Mouse (Mus musculus) heart, postnatal 0 days (tissue): ENCODE measurements around the gene Elavl2. TPM values are rescaled to one million over a fixed set of nuclear protein-coding genes. Genes with fewer than 3 reads are reported as not detected.

ENCODE experiments used
- ATAC-seq: fragments of 200-750 bp; cut with Nextera tagmentation; 2 replicates; pipeline ENCODE4 v1.8.0; 2017; ENCODE audit warnings: low read depth, moderate number of reproducible peaks, moderate library complexity; ENCODE audit not compliant: insufficient read depth
- DNase-seq: peaks from one replicate; pipeline ENCODE4 v3.0.0-alpha.2; 2016; ENCODE audit warnings: low spot score
- H3K27ac ChIP-seq: fragments of 300-500 bp; sonication (generic); 2 replicates; pipeline ENCODE4 v1.5.1; 2014; ENCODE audit warnings: low read depth, mild to moderate bottlenecking
- H3K27me3 ChIP-seq: fragments of 300-500 bp; sonication (generic); 2 replicates; pipeline ENCODE4 v1.6.1; 2014; ENCODE audit warnings: low read length, mixed read lengths; ENCODE audit not compliant: control insufficient read depth, insufficient read depth
- H3K36me3 ChIP-seq: fragments of 300-500 bp; sonication (generic); replicated peaks from 2 replicates; pipeline ENCODE4 v1.6.1; 2014; ENCODE audit warnings: low read length, mixed read lengths; ENCODE audit not compliant: control insufficient read depth, insufficient read depth
- H3K4me1 ChIP-seq: fragments of 300-500 bp; sonication (generic); 2 replicates; pipeline ENCODE4 v1.6.1; 2014; ENCODE audit warnings: antibody characterized with exemption; ENCODE audit not compliant: control insufficient read depth, insufficient read depth
- H3K4me2 ChIP-seq: fragments of 300-500 bp; sonication (generic); 2 replicates; pipeline ENCODE4 v1.6.1; 2014; ENCODE audit warnings: low read depth, mild to moderate bottlenecking, low read length, moderate library complexity
- H3K4me3 ChIP-seq: fragments of 300-500 bp; sonication (generic); 2 replicates; pipeline ENCODE4 v1.5.1; 2014; ENCODE audit warnings: low read depth, low read length
- H3K9ac ChIP-seq: fragments of 300-500 bp; sonication (generic); replicated peaks from 2 replicates; pipeline ENCODE4 v1.6.1; 2014; ENCODE audit warnings: low read depth, low read length, mixed read lengths
- H3K9me3 ChIP-seq: fragments of 300-500 bp; sonication (generic); replicated peaks from 2 replicates; pipeline ENCODE4 v1.6.1; 2016; ENCODE audit warnings: low read length; ENCODE audit not compliant: control insufficient read depth
- CTCF ChIP-seq: IDR thresholded peaks from 2 replicates; pipeline ENCODE4 v1.5.1; 2016; ENCODE audit warnings: antibody characterized with exemption, control low read depth, low read depth
- EP300 ChIP-seq: IDR thresholded peaks from 2 replicates; pipeline ENCODE4 v1.6.1; 2016; ENCODE audit warnings: antibody characterized with exemption, low read depth
- WGBS: fragments of 180-500 bp; shearing (Covaris S2); extraction: QIAGEN DNeasy Blood & Tissue Kit; methylation state at CpG from one replicate; pipeline ENCODE4 v1.1.7; 2014; 5-methylcytosine and 5-hydroxymethylcytosine counted together
- polyA plus RNA-seq: library from polyadenylated mRNA; unstranded; fragments of >200 nt; fragmentation: Nextera tagmentation; extraction: Ambion mirVana; gene quantifications from 2 replicates; pipeline ENCODE4 v1.2.1, GENCODE M21; 2015
- total RNA-seq: library from RNA; depleted of rRNA; stranded (reverse); fragments of >200 nt; gene quantifications from 2 replicates; pipeline ENCODE4 v1.2.3, GENCODE M21; 2014; ENCODE audit warnings: low replicate concordance

Elavl2 gene
- total and polyA plus RNA-seq, 2 experiments from 2014 or later, result 1.00 TPM; not detected in 1

DNA sequence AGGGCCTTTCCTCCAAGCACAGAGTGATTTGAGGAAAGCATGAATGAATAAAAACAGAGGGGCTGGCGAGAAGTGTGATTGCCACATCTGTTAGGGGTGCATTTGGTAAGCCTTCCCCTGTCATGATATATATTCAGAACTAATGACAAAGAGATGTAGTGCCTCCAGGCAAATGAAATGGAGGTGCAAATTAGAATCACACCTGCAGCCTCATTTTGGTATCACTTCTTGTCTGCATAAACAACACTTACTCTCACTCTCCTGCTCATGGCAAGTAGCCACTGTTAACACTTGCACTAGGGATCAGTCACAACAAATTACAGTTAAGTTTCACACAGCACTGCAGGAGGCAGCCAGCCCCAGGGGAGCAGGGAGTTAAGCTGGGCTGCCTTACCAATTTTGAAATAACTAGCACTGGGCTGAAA lies 170.1 kb downstream of the Elavl2 start:
- no peak for ATAC-seq

DNA sequence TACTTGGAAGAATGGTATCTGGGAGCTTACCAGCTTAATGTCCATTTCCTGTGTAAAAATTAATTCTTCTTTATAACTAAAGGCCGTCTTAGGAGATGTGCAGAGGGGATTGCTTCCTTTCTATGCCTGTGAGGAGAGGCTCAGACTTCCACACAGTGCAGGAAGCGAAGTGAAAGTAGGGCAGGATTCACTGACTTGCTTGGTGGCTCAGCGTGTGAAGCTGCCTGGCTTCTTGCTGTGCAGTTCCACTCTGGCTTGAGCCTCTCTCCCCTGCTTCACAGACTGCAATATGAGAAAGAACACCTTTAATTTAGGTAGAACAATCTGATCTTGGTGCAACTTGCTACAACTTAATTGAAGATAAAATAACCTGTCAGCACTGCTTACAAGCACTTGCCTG lies 172.2 kb downstream of the Elavl2 start:
- no peak overlapping the region for H3K4me2 ChIP-seq
- H3K4me3 ChIP-seq, result no peak overlapping the region
- WGBS, result 65% methylated on average over 3 of the region's 3 CpGs
- DNase-seq (no peak), ATAC-seq (no peak)
- H3K27ac ChIP-seq, result no peak overlapping the region
- no peaks in the 10 kb centered on the region for H3K27me3 ChIP-seq
- H3K9me3 ChIP-seq, result no peaks in the 10 kb centered on the region
- H3K36me3 ChIP-seq, result no peaks in the 10 kb centered on the region
- no peak for TF ChIP-seq CTCF
- no peak for TF ChIP-seq EP300
- no peaks in the 10 kb centered on the region for H3K4me1 ChIP-seq
- H3K9ac ChIP-seq, result no peak overlapping the region

More for the DNA sequence above, 170.1 kb downstream of the Elavl2 start:
- H3K27me3 ChIP-seq, result no peaks in the 10 kb centered on the region
- no peak overlapping the region for H3K9ac ChIP-seq
- no peak for DNase-seq
- no peaks in the 10 kb centered on the region for H3K36me3 ChIP-seq
- no peak overlapping the region for H3K4me2 ChIP-seq
- WGBS, result 88% methylated on average over 1 of the region's 1 CpGs
- H3K9me3 ChIP-seq, result no peaks in the 10 kb centered on the region
- no peaks in the 10 kb centered on the region for H3K4me1 ChIP-seq
- TF ChIP-seq CTCF, result no peak
- no peak for TF ChIP-seq EP300
- no peak overlapping the region for H3K27ac ChIP-seq
- H3K4me3 ChIP-seq, result no peak overlapping the region

DNA sequence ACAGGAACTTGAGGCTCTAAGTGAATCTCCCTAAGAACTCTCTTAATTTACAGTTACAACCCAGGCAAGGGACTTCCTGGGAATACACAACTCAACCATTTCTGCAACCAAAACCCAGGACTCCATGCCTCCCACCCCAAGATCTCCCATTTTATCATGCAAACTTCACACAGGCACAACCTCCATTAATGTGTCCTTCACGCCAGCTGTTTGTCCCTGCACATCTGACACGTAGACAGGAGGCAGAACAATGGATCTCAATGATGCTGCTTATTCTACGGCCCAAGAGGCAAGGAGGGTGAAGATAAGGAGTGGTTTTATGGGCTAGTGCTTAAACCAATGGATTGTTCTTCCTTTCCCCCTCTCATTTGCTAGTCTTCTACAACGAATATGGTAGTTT lies 176.8 kb downstream of the Elavl2 start:
- no peak for TF ChIP-seq EP300
- WGBS, result 62% methylated on average over 4 of the region's 4 CpGs
- no peak for DNase-seq
- H3K27me3 ChIP-seq, result no peaks in the 10 kb centered on the region
- H3K36me3 ChIP-seq, result no peaks in the 10 kb centered on the region
- no peaks in the 10 kb centered on the region for H3K4me1 ChIP-seq
- no peak overlapping the region for H3K9ac ChIP-seq
- H3K27ac ChIP-seq, result no peak overlapping the region
- H3K9me3 ChIP-seq, result no peaks in the 10 kb centered on the region
- ATAC-seq, result no peak
- no peak overlapping the region for H3K4me3 ChIP-seq
- no peak overlapping the region for H3K4me2 ChIP-seq

DNA sequence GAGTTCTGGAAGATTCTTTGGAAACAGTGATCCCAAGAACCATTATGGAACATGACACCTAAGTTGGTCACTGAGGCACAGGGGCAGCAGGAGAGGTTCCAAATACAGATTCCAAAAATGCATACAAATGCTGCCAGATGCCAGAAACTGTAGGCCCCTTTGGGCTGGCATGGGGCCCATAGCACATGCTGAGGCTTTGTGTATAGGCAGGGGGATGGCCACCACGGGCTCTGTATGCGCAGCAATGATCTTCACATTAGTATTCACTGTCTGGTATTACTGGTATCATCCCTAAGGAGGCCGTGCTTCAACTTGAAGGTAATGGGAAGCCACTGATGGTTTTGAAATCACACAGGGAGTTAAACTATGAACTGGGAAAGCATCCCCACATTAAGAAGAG lies 181.3 kb downstream of the Elavl2 start:
- Histone ChIP-seq H3K9me3 (no peaks in the 10 kb centered on the region), H3K9ac (no peak overlapping the region), H3K36me3 (no peaks in the 10 kb centered on the region), H3K27ac (no peak overlapping the region), H3K4me2 (no peak overlapping the region), H3K4me1 (no peaks in the 10 kb centered on the region), H3K4me3 (no peak overlapping the region), H3K27me3 (no peaks in the 10 kb centered on the region)
- ATAC-seq, result no peak
- TF ChIP-seq CTCF, result no peak
- TF ChIP-seq EP300, result no peak
- no peak for DNase-seq
- 82% methylated on average over 3 of the region's 3 CpGs for WGBS

DNA sequence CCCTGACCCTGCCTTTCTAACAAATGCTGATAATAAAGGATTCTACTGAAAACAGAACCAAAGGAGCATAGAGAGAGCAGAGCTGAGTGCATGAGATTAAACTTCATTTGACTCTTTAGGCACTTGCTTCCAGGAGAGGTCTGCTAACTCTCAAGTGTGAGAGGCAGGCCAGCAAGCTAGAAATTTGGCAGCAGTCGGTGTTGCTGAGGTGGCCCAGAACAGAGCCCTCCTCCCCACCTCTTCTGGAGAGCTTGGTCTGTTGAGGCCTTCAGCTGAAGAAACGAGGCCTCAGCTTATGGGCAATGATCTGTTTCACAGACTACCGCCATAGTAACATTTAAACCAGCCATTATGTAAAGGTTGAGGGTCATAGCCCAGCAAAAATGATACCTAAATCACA lies 186.7 kb downstream of the Elavl2 start:
- H3K27ac ChIP-seq, result no peak overlapping the region
- H3K36me3 ChIP-seq, result no peaks in the 10 kb centered on the region
- H3K27me3 ChIP-seq, result no peaks in the 10 kb centered on the region
- no peaks in the 10 kb centered on the region for H3K4me1 ChIP-seq
- no peak overlapping the region for H3K9ac ChIP-seq
- TF ChIP-seq CTCF, result no peak
- no peak for TF ChIP-seq EP300
- no peaks in the 10 kb centered on the region for H3K9me3 ChIP-seq
- H3K4me3 ChIP-seq, result no peak overlapping the region
- no peak for ATAC-seq
- no peak overlapping the region for H3K4me2 ChIP-seq
- DNase-seq, result no peak
- 33% methylated on average over 3 of the region's 3 CpGs for WGBS
